Mouse (Mus musculus) gastrocnemius, adult 8-10 months (tissue): ENCODE measurements at regions not wholly inside any gene's neighbourhood (a gene's known extent, or its start where the extent isn't known, plus 50 kb on each side); places are given as distances from the start of the nearest gene placed in this dataset.

ENCODE experiments used
- DNase-seq, 2 experiments: peaks; one replicate each; pipeline ENCODE4 v3.0.0; 2022; ENCODE audit warnings: low spot score in 2 of 2

GRCm38 (mm10) chr3:52453041-52453440, 184.9 kb downstream of the Foxo1 start:
- DNase-seq: no peak

- peak; percentile 36 to 62 for DNase-seq
Observed at GRCm38 (mm10) chr3:52452345-52452744, 184.2 kb downstream of the Foxo1 start.

GRCm38 (mm10) chr3:52446991-52447390, 178.9 kb downstream of the Foxo1 start:
- no peak for DNase-seq

DNA sequence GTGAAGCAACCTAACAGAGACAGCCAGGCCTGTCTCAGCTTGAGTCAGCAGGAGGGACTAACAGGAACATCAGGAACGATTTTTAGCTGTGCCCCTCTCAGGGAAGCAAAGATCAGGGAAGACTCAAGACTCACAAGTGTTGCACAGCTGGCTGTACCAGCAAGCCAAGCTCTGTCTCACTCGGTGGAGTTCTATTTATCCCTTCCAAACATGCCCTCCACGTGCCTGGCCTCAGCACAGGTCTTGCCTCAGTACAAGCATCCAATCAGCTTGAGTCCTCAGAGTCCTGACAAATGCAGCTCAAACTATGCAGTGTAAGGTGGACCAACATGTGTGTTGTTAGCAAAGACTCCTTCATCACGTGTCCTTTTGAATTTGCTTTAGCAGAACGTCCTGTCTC, 178.4 kb downstream of the Foxo1 start:
- DNase-seq: no peak

- DNase-seq: no peak
Observed at GRCm38 (mm10) chr3:52444420-52445119, 176.4 kb downstream of the Foxo1 start.

GRCm38 (mm10) chr3:52443856-52444255, 175.7 kb downstream of the Foxo1 start:
- DNase-seq: peak; percentile 53 to 66

GRCm38 (mm10) chr3:52429014-52429589, 161.0 kb downstream of the Foxo1 start:
- no peak for DNase-seq

GRCm38 (mm10) chr3:52422826-52423225, 154.7 kb downstream of the Foxo1 start:
- no peak for DNase-seq

- DNase-seq: no peak
Observed at GRCm38 (mm10) chr3:52416261-52416660, 148.1 kb downstream of the Foxo1 start.

- DNase-seq: no peak
Observed at GRCm38 (mm10) chr3:52415361-52415760, 147.2 kb downstream of the Foxo1 start.

GRCm38 (mm10) chr3:52414017-52414416, 145.9 kb downstream of the Foxo1 start:
- no peak for DNase-seq

DNA sequence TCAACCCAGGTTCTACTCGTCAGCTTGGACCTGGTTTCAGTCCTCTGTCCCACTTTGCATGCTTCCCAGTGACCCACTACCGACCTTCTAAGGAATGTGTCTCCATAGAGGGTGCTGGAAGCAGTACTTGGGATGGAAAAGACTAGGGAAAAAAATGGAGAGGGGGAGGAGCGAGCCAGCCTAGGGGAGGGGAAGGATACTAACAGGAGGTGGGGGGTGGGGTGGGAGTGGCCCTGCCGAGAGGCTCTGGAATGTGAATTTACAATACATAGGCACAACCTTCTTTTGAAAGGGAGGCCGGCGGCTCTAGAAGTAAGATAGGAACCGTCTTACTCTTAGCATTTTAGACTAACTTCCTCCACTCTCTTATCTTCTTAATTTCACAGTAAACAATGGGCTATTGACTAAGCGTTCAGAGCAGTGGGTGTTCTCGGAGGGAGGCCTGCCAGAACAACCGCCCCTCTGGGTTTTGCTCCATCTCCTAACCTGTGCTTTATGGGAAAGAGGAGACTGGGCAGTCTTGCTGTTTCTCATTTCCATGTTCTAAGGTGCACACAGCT, 145.1 kb downstream of the Foxo1 start:
- DNase-seq: no peak

DNA sequence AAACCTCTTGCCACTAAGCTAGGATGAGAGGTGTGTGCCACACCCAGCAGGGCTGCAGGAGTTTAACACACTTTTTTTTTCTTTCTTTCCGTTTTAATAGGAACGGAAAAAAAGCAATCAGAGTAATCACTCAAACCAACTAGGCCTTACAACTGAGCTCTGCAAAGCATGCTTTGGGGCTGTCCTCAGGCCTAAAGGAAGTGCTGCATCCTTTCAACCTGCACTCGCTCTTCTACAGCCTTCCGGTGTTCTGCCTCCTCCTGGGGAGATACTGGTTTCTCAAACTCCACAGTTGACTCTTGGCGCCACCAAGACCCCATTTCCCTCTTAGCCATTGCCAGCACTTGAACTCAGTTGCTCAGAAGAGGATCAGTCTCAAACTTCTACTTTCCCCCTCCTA, 143.2 kb downstream of the Foxo1 start:
- DNase-seq: no peak

DNA sequence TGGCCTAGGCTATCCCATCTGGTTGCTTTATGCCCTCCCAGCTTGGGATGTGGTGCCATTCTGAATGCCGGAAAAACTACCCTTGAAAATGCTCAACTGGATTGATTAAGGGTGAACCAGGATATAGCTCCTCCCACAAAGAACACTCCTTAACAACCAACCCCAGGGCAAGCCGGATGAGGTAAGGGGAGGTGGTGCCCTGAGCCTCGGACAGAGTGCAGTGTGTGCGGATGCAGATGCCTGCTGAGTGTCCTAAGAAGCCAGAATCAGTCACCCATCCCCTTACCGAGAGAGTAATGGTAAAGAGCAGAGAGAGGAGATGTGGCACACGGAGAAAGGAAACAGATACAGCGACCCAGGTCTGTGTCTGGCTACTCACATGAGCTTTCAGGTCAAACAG, 141.3 kb downstream of the Foxo1 start:
- no peak for DNase-seq

- DNase-seq: no peak
Observed at GRCm38 (mm10) chr3:52406778-52407318, 138.7 kb downstream of the Foxo1 start.

DNA sequence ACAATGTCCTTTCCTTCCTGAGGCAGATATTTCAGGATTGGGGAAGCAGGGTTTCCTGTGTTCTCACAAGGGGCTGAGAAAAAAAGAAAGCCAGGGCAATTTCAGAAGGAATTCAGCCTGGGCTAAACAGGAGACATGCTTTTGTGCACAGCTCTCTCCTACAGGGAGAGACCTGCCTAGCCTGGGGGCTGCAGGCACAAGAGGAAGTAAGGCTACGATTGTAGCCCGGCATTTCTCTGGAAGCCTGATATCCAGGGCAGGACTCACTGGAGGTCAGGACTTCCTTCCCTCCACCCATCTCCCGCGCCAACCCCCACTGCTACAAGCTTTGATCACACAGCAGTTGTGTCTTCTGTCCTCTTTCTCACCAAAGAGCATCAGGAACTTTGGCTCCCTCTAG, 136.5 kb downstream of the Foxo1 start:
- DNase-seq: no peak

DNA sequence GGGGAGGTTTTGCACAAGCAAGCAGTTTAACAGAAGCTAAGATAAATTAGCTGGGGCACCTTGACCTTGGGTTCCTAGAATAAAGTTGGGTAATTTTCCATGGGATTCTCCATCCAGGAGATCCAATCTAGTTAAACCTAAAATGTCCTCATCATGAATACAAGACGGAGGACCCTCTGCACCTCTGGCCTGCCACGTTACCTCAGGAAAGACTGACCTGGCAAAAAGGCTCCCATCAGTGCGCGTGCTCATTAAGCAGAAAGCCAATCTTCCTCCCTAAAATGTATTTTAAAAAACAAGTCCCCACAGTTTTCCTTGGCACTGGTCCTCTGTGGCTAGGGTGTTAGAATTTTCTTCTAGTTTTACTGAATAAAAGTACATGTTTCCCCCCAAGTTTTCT, 134.9 kb downstream of the Foxo1 start:
- DNase-seq: no peak
